Mouse (Mus musculus) MEL (cell line): ENCODE results near the gene Kcnh7. TPM values are rescaled to one million over a fixed set of nuclear protein-coding genes. Genes with fewer than 3 reads are reported as not detected.

ENCODE experiments used
- DNase-seq: peaks from one replicate; pipeline ENCODE4 v3.0.0; 2011; ENCODE audit warnings: low read depth, low spot score
- H3K27ac ChIP-seq: 2 replicates; pipeline ENCODE4 v1.5.1; 2012; ENCODE audit warnings: low read depth, mild to moderate bottlenecking, control low read depth, low read length, moderate library complexity; ENCODE audit not compliant: control insufficient read depth
- H3K27me3 ChIP-seq, 2 experiments: fragments of 150-350 bp in 1 of 2; sonication (generic) in 1 of 2; 2 replicates each; pipeline ENCODE4 v1.6.1; 2012; ENCODE audit warnings: low read length in 2 of 2, mild to moderate bottlenecking in 2 of 2, improper control_type of control experiment in 1 of 2, moderate library complexity in 1 of 2; ENCODE audit not compliant: insufficient read depth in 2 of 2, control insufficient read depth in 1 of 2
- H3K36me3 ChIP-seq, 2 experiments: 2 replicates each; pipeline ENCODE4 v1.6.1; 2012 to 2014; ENCODE audit warnings: low read length in 2 of 2, improper control_type of control experiment in 1 of 2, inconsistent platforms in 1 of 2, mild to moderate bottlenecking in 1 of 2; ENCODE audit not compliant: insufficient read depth in 2 of 2, control insufficient read depth in 1 of 2
- H3K4me1 ChIP-seq, 2 experiments: fragments of 150-350 bp in 1 of 2; sonication (generic) in 1 of 2; 2 replicates each; pipeline ENCODE4 v1.6.1; 2012; ENCODE audit warnings: low read length in 2 of 2, improper control_type of control experiment in 1 of 2, mild to moderate bottlenecking in 1 of 2; ENCODE audit not compliant: insufficient read depth in 2 of 2, control insufficient read depth in 1 of 2
- H3K4me3 ChIP-seq, 2 experiments: fragments of 150-350 bp in 1 of 2; sonication (generic) in 1 of 2; 2 replicates each; pipeline ENCODE4 v1.5.1; 2012; ENCODE audit warnings: low read depth in 2 of 2, low read length in 2 of 2, mild to moderate bottlenecking in 2 of 2, moderate library complexity in 2 of 2, control low read depth in 1 of 2, improper control_type of control experiment in 1 of 2; ENCODE audit not compliant: control insufficient read depth in 1 of 2, insufficient read depth in 1 of 2
- H3K79me2 ChIP-seq: 2 replicates; pipeline ENCODE4 v1.6.1; 2012; ENCODE audit warnings: mild to moderate bottlenecking, low read length, moderate library complexity; ENCODE audit not compliant: control insufficient read depth, poor library complexity, insufficient read depth
- H3K9ac ChIP-seq: 2 replicates; pipeline ENCODE4 v1.6.1; 2012; ENCODE audit warnings: low read depth, mild to moderate bottlenecking, control low read depth, low read length, moderate library complexity; ENCODE audit not compliant: control insufficient read depth, poor library complexity, severe bottlenecking
- H3K9me3 ChIP-seq: fragments of 150-350 bp; sonication (generic); replicated peaks from 2 replicates; pipeline ENCODE4 v1.6.1; 2012; ENCODE audit warnings: mild to moderate bottlenecking, low read length, improper control_type of control experiment, moderate library complexity; ENCODE audit not compliant: insufficient read depth
- CHD2 ChIP-seq: IDR thresholded peaks from 2 replicates; pipeline ENCODE4 v1.6.1; 2011; ENCODE audit warnings: low read length, improper control_type of control experiment
- CTCF ChIP-seq, 3 experiments: IDR thresholded peaks in 2 of 3; conservative IDR thresholded peaks in 1 of 3; 2 replicates each; pipeline ENCODE4 v1.5.1; 2011 to 2012; ENCODE audit warnings: low read length in 3 of 3, low read depth in 2 of 3, mild to moderate bottlenecking in 2 of 3, improper control_type of control experiment in 1 of 3, inconsistent platforms in 1 of 3, mixed read lengths in 1 of 3, moderate library complexity in 1 of 3; ENCODE audit not compliant: control insufficient read depth in 1 of 3, insufficient read depth in 1 of 3, poor library complexity in 1 of 3, severe bottlenecking in 1 of 3
- E2F4 ChIP-seq: IDR thresholded peaks from 2 replicates; pipeline ENCODE4 v1.6.1; 2011; ENCODE audit warnings: low read depth, low read length, improper control_type of control experiment, borderline replicate concordance
- EP300 ChIP-seq, 2 experiments: IDR thresholded peaks; 2 replicates each; pipeline ENCODE4 v1.6.1; 2011; ENCODE audit warnings: improper control_type of control experiment in 2 of 2, low read length in 2 of 2, low read depth in 1 of 2, mild to moderate bottlenecking in 1 of 2
- GATA1 ChIP-seq: IDR thresholded peaks from 2 replicates; pipeline ENCODE4 v1.6.1; 2011; ENCODE audit warnings: low read depth, low read length, improper control_type of control experiment
- HCFC1 ChIP-seq: IDR thresholded peaks from 2 replicates; pipeline ENCODE4 v1.6.1; 2012; ENCODE audit warnings: low read depth, mild to moderate bottlenecking, inconsistent platforms, low read length, improper control_type of control experiment, moderate library complexity
- KAT2A ChIP-seq: conservative IDR thresholded peaks from 2 replicates; pipeline ENCODE4 v1.6.1; 2012; ENCODE audit warnings: low read depth, low read length, improper control_type of control experiment, inconsistent platforms
- MAX ChIP-seq: IDR thresholded peaks from 2 replicates; pipeline ENCODE4 v1.6.1; 2011; ENCODE audit warnings: low read length, improper control_type of control experiment
- MEF2A ChIP-seq: IDR thresholded peaks from 2 replicates; pipeline ENCODE4 v1.6.1; 2014; ENCODE audit warnings: low read depth, mild to moderate bottlenecking, inconsistent platforms, low read length, improper control_type of control experiment; ENCODE audit not compliant: poor library complexity, insufficient replicate concordance, severe bottlenecking; ENCODE audit errors: extremely low read depth
- MXI1 ChIP-seq: IDR thresholded peaks from 2 replicates; pipeline ENCODE4 v1.6.1; 2011; ENCODE audit warnings: mild to moderate bottlenecking, low read depth, low read length, improper control_type of control experiment
- MYB ChIP-seq: IDR thresholded peaks from 2 replicates; pipeline ENCODE4 v1.6.1; 2011; ENCODE audit warnings: mild to moderate bottlenecking, low read depth, low read length, improper control_type of control experiment
- MYC ChIP-seq: IDR thresholded peaks from 2 replicates; pipeline ENCODE4 v1.6.1; 2011; ENCODE audit warnings: low read depth, mild to moderate bottlenecking, low read length, improper control_type of control experiment, moderate library complexity
- POLR2A ChIP-seq, 2 experiments: IDR thresholded peaks; 2 replicates each; pipeline ENCODE4 v1.6.1; 2011 to 2012; ENCODE audit warnings: low read length in 2 of 2, mild to moderate bottlenecking in 2 of 2, control low read depth in 1 of 2, improper control_type of control experiment in 1 of 2, low read depth in 1 of 2, moderate library complexity in 1 of 2; ENCODE audit not compliant: control insufficient read depth in 1 of 2, insufficient read depth in 1 of 2, poor library complexity in 1 of 2
- RCOR1 ChIP-seq: IDR thresholded peaks from 2 replicates; pipeline ENCODE4 v1.6.1; 2012; ENCODE audit warnings: low read depth, mild to moderate bottlenecking, inconsistent platforms, low read length, improper control_type of control experiment
- SIN3A ChIP-seq: IDR thresholded peaks from 2 replicates; pipeline ENCODE4 v1.6.1; 2012; ENCODE audit warnings: low read length, improper control_type of control experiment, inconsistent platforms
- SMC3 ChIP-seq: IDR thresholded peaks from 2 replicates; pipeline ENCODE4 v1.6.1; 2011; ENCODE audit warnings: low read depth, low read length, improper control_type of control experiment
- ZC3H11A ChIP-seq: IDR thresholded peaks from 2 replicates; pipeline ENCODE4 v1.6.1; 2012; ENCODE audit warnings: low read depth, mild to moderate bottlenecking, inconsistent platforms, low read length, improper control_type of control experiment
- ZMIZ1 ChIP-seq: IDR thresholded peaks from 2 replicates; pipeline ENCODE4 v1.6.1; 2012; ENCODE audit warnings: low read depth, mild to moderate bottlenecking, inconsistent platforms, low read length, improper control_type of control experiment, moderate library complexity
- ZNF384 ChIP-seq: IDR thresholded peaks from 2 replicates; pipeline ENCODE4 v1.6.1; 2012; ENCODE audit warnings: low read depth, mild to moderate bottlenecking, inconsistent platforms, low read length, improper control_type of control experiment
- polyA plus RNA-seq, 2 experiments: library from polyadenylated mRNA; stranded (reverse) in 1 of 2; unstranded in 1 of 2; fragments of >175 nt in 1 of 2; fragments of >200 nt in 1 of 2; gene quantifications; 2 replicates each; pipeline versions ENCODE4 v1.2.1 to v1.2.4; 2012; ENCODE audit warnings: low replicate concordance in 2 of 2, low read depth in 1 of 2; ENCODE audit not compliant: insufficient read length in 2 of 2, insufficient read depth in 1 of 2, missing spikeins in 1 of 2
- total RNA-seq: library from RNA; depleted of rRNA; stranded (reverse); fragments of 300-350 nt; gene quantifications from 2 replicates; pipeline ENCODE4 v1.2.3, GENCODE M21; 2012

Kcnh7 gene
- total and polyA plus RNA-seq, 3 experiments, result under 0.01 to 0.13 TPM; not detected in 1

- H3K36me3 ChIP-seq, result no peaks in the 10 kb centered on the region
- TF ChIP-seq ZNF384 (no peak), ZMIZ1 (no peak), RCOR1 (peak; percentile 14; the same call in 1 of the 2 replicates), MYB (no peak), HCFC1 (no peak), GATA1 (0 out of 2 replicates have a peak, but pooled peaks have one; percentile 34), KAT2A (no peak)
- TF ChIP-seq, all 39 proteins: peak for 2
These were observed 532.2 kb downstream of the Kcnh7 start for GRCm38 (mm10) chr2:62651890-62652289.

GRCm38 (mm10) chr2:62646671-62647289, 537.3 kb downstream of the Kcnh7 start:
- DNase-seq, result no peak
- Histone ChIP-seq H3K36me3 (peaks cover 0 to 8% of the 10 kb centered on the region in 2 experiments; a peak in 2 of 4 replicates), H3K9ac (peak overlapping the region; percentile 23), H3K27ac (peak overlapping the region; percentile 65; the same call in 1 of the 2 replicates), H3K4me1 (peaks cover 0 to 3% of the 10 kb centered on the region in 2 experiments; a peak in 2 of 4 replicates), H3K4me3 (peak overlapping the region; percentile 77 to 79), H3K79me2 (peaks cover 19% of the 10 kb centered on the region), H3K9me3 (no peaks in the 10 kb centered on the region), H3K27me3 (no peaks in the 10 kb centered on the region)
- no peak for TF ChIP-seq POLR2A (IDR thresholded peaks at IDR 0.05; ENCODE audit: control insufficient read depth in 1 of 2, insufficient read depth in 1 of 2, low read depth in 1 of 2, low read length in 2 of 2, poor library complexity in 1 of 2)
- TF ChIP-seq SMC3, result no peak
- TF ChIP-seq ZC3H11A, result no peak
- no peak for TF ChIP-seq MXI1
- no peak for TF ChIP-seq E2F4
- no peak for TF ChIP-seq SIN3A
- TF ChIP-seq KAT2A, result no peak
- no peak for TF ChIP-seq MYC
- TF ChIP-seq CTCF (IDR thresholded peaks at IDR 0.05 in 2 of 3, conservative IDR thresholded peaks at IDR 0.05 in 1 of 3; ENCODE audit: control insufficient read depth in 1 of 3, insufficient read depth in 1 of 3, low read depth in 2 of 3, low read length in 3 of 3, poor library complexity in 1 of 3, severe bottlenecking in 1 of 3), result no peak
- TF ChIP-seq ZNF384, result no peak
- no peak for TF ChIP-seq HCFC1
- TF ChIP-seq RCOR1, result no peak
- TF ChIP-seq EP300 (IDR thresholded peaks at IDR 0.05; ENCODE audit: low read depth in 1 of 2, low read length in 2 of 2), result no peak
- no peak for TF ChIP-seq CHD2
- TF ChIP-seq MEF2A, result no peak
- TF ChIP-seq MAX, result no peak

More at GRCm38 (mm10) chr2:62651890-62652289, 532.2 kb downstream of the Kcnh7 start:
- Histone ChIP-seq H3K27me3 (no peaks in the 10 kb centered on the region), H3K4me1 (peaks cover 2% of the 10 kb centered on the region in 2 experiments; a peak in 2 of 4 replicates), H3K4me3 (no peak overlapping the region), H3K79me2 (no peaks in the 10 kb centered on the region), H3K9me3 (no peaks in the 10 kb centered on the region), H3K27ac (no peak overlapping the region), H3K9ac (no peak overlapping the region)
- DNase-seq, result no peak
